Mouse (Mus musculus): ENCODE data around the gene Dennd6a. TPM values are rescaled to one million over a fixed set of nuclear protein-coding genes. Genes with fewer than 3 reads are reported as not detected.
A peak's percentile ranks its signal among the peaks of the same experiment; 100 is the strongest.

Dennd6a gene
- total RNA-seq, 1 experiment: 19.9 TPM

DNA sequence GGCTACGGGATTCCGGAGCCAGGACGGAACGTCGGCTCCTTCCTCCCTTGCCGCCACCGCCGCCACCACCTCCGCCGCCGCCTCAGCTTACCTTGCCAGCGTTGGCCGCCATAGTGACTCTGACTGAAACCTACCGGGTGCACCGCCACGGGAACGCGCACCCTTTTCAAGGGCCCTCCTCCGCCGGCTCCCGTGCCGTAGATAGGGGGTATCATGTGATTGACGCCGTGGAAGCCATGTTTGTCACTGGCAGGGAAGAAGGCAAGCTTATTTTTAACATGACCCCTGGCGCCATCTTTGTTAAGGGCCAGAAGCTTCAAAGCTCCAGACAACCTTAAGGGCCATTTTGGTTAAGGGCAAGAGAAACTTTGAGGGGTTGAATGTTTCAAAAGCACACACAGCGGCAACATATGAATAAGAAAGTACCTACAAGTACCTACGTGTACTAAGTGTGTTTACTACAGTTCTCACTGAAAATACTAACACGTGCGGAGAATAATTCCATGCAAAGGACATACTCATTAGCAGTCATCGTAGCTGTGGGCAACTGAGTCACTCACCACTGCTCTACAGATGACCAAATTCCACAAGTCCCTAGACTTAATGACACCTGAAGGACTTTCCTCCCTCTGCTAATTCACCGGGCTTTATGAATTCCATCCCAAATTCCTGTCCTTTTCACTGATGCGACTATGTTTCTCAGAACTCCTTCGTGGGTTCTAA, 38.7 kb upstream of the Dennd6a start, which contains the start of gene Slmap:
TSS of gene Slmap (minus strand) at position 175 of the 723 bp plus-strand sequence.
- in situ Hi-C loops (cut with MboI; ENCODE audit: low sequenced_read_pairs in 2 of 2, unreplicated experiment in 2 of 2): loop anchor here in 1 of 2 experiments (10.0 kb wide), 1 partner anchor 60 kb away; no protein-coding TSS in a partner anchor
- TF ChIP-seq HCFC1 (IDR thresholded peaks at IDR 0.05; ENCODE audit: borderline replicate concordance, insufficient read depth, low read length): peak; percentile 97
- TF ChIP-seq ZNF384 (IDR thresholded peaks at IDR 0.05; ENCODE audit: low read depth, low read length): no peak
- peak within 1 kb of the TSS; percentile 81 to 100 for H3K4me3 ChIP-seq (ENCODE audit: insufficient read depth in 1 of 2, low read depth in 1 of 2, low read length in 2 of 2, poor library complexity in 1 of 2, severe bottlenecking in 1 of 2)
- H3K9ac ChIP-seq (ENCODE audit: insufficient read depth, low read depth, low read length, poor library complexity, severe bottlenecking): peak within 1 kb of the TSS; percentile 99
- H3K9me3 ChIP-seq (ENCODE audit: control insufficient read depth, insufficient read depth, low read depth, low read length): no peaks in the 10 kb centered on the region
- peak within 1 kb of the TSS; percentile 85 for H3K27ac ChIP-seq (ENCODE audit: insufficient read depth, low read depth, low read length, poor library complexity, severe bottlenecking)
- peaks cover 2% of the 10 kb centered on the region; the same call in 1 of the 2 replicates for H3K36me3 ChIP-seq (ENCODE audit: control insufficient read depth, insufficient read depth, low read length, poor library complexity, severe bottlenecking)
- H3K4me1 ChIP-seq (ENCODE audit: control insufficient read depth in 2 of 2, insufficient read depth in 2 of 2, low read length in 2 of 2, poor library complexity in 1 of 2): peaks cover 0 to 5% of the 10 kb centered on the region in 2 experiments; a peak in 2 of 4 replicates
- DNase-seq (ENCODE audit: low read depth, low spot score): peak; percentile 100

DNA sequence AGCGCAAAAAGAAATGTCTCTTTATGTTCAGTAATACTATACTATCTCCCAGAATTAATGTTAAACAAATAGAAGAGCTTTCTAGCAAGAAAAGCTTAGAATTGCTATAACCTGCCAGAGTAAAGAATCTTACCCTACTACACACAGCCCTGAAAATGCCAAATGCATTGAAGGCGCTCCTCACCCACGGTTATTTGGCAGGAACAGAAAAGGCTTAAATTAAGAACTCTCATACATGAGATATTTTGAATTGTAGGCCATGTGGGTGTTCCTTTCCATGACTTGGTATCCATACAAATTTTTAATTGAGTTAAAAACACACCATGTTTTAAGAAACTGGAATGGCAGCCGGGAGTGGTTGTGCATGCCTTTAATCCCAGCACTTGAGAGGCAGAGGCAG, 34.4 kb upstream of the Dennd6a start:
- TF ChIP-seq ZC3H11A (IDR thresholded peaks at IDR 0.05; ENCODE audit: borderline replicate concordance, low read depth, low read length) (no peak), ZNF384 (IDR thresholded peaks at IDR 0.05; ENCODE audit: low read depth, low read length) (no peak), CHD2 (IDR thresholded peaks at IDR 0.05; ENCODE audit: low read depth, low read length) (no peak)
- Histone ChIP-seq H3K36me3 (ENCODE audit: control insufficient read depth, insufficient read depth, low read length, poor library complexity, severe bottlenecking) (no peaks in the 10 kb centered on the region), H3K9ac (ENCODE audit: insufficient read depth, low read depth, low read length, poor library complexity, severe bottlenecking) (no peak overlapping the region), H3K27ac (ENCODE audit: insufficient read depth, low read depth, low read length, poor library complexity, severe bottlenecking) (no peak overlapping the region), H3K9me3 (ENCODE audit: control insufficient read depth, insufficient read depth, low read depth, low read length) (no peaks in the 10 kb centered on the region), H3K4me1 (ENCODE audit: control insufficient read depth in 2 of 2, insufficient read depth in 2 of 2, low read length in 2 of 2, poor library complexity in 1 of 2) (0 out of 4 replicates have a peak, but pooled peaks cover 0 to 1% of the 10 kb centered on the region in 2 experiments), H3K4me3 (ENCODE audit: insufficient read depth in 1 of 2, low read depth in 1 of 2, low read length in 2 of 2, poor library complexity in 1 of 2, severe bottlenecking in 1 of 2) (no peak overlapping the region)
- no peak for DNase-seq (ENCODE audit: low read depth, low spot score)
- in situ Hi-C loops (cut with MboI; ENCODE audit: low sequenced_read_pairs in 2 of 2, unreplicated experiment in 2 of 2): loop anchor here in 1 of 2 experiments (10.0 kb wide), 1 partner anchor 56 kb away; no protein-coding TSS in a partner anchor

DNA sequence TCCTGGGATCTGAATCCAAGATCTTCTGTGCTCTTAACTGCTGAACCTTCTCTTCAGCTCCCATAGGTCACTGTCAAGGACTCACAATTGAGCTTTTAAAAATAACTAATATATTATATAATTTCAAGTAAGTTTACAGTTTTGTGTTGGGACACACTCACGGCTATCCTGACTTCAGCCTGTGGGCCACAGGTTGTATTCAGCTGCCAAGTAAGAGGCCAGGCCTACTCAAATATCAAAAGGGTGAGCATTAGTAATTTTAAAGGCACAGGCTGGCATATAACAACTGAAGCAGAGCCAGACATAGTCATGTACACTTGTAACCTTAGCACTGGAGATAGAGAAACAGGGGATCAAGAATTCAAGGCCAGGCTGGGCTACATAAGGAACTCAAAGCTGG, 33.1 kb upstream of the Dennd6a start:
- Histone ChIP-seq H3K4me1 (ENCODE audit: control insufficient read depth in 2 of 2, insufficient read depth in 2 of 2, low read length in 2 of 2, poor library complexity in 1 of 2) (no peaks in the 10 kb centered on the region), H3K9me3 (ENCODE audit: control insufficient read depth, insufficient read depth, low read depth, low read length) (no peaks in the 10 kb centered on the region), H3K27ac (ENCODE audit: insufficient read depth, low read depth, low read length, poor library complexity, severe bottlenecking) (no peak overlapping the region), H3K4me3 (ENCODE audit: insufficient read depth in 1 of 2, low read depth in 1 of 2, low read length in 2 of 2, poor library complexity in 1 of 2, severe bottlenecking in 1 of 2) (no peak overlapping the region), H3K36me3 (ENCODE audit: control insufficient read depth, insufficient read depth, low read length, poor library complexity, severe bottlenecking) (no peaks in the 10 kb centered on the region), H3K9ac (ENCODE audit: insufficient read depth, low read depth, low read length, poor library complexity, severe bottlenecking) (no peak overlapping the region)
- DNase-seq (ENCODE audit: low read depth, low spot score): no peak
- TF ChIP-seq ZC3H11A (IDR thresholded peaks at IDR 0.05; ENCODE audit: borderline replicate concordance, low read depth, low read length) (no peak), ZNF384 (IDR thresholded peaks at IDR 0.05; ENCODE audit: low read depth, low read length) (no peak)
- in situ Hi-C loops (cut with MboI; ENCODE audit: low sequenced_read_pairs in 2 of 2, unreplicated experiment in 2 of 2): no loop called here

DNA sequence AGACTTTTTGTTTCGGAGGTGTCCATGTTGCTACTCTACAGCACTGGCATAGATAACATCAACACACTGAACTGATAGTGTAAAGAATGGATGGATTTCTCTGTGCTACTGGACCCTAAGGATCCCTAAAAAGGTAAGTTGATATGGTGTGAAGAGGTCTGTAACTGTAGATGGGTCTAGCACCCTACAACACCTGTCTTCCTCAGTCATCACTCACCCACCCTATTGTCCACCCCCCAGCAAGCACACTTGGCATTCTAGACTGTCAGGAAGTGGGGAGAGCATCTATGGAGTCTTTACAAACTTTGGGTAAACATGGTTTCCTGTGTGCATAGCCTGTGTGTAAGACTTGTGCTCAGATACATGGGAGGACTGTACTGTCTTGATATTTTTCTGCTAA, 31.5 kb upstream of the Dennd6a start:
- in situ Hi-C loops (cut with MboI; ENCODE audit: low sequenced_read_pairs in 2 of 2, unreplicated experiment in 2 of 2): no loop called here
- no peaks in the 10 kb centered on the region for H3K4me1 ChIP-seq (ENCODE audit: control insufficient read depth in 2 of 2, insufficient read depth in 2 of 2, low read length in 2 of 2, poor library complexity in 1 of 2)
- H3K9ac ChIP-seq (ENCODE audit: insufficient read depth, low read depth, low read length, poor library complexity, severe bottlenecking): no peak overlapping the region
- DNase-seq (ENCODE audit: low read depth, low spot score): no peak
- H3K27ac ChIP-seq (ENCODE audit: insufficient read depth, low read depth, low read length, poor library complexity, severe bottlenecking): no peak overlapping the region
- H3K4me3 ChIP-seq (ENCODE audit: insufficient read depth in 1 of 2, low read depth in 1 of 2, low read length in 2 of 2, poor library complexity in 1 of 2, severe bottlenecking in 1 of 2): no peak overlapping the region
- no peaks in the 10 kb centered on the region for H3K9me3 ChIP-seq (ENCODE audit: control insufficient read depth, insufficient read depth, low read depth, low read length)
- H3K36me3 ChIP-seq (ENCODE audit: control insufficient read depth, insufficient read depth, low read length, poor library complexity, severe bottlenecking): no peaks in the 10 kb centered on the region
- TF ChIP-seq ZC3H11A (IDR thresholded peaks at IDR 0.05; ENCODE audit: borderline replicate concordance, low read depth, low read length): no peak
- no peak for TF ChIP-seq MAFK (IDR thresholded peaks at IDR 0.05; ENCODE audit: insufficient read depth, low read depth, low read length)

Measured in ES-E14 (cell line).